Mouse (Mus musculus): ENCODE measurements around the gene C1qtnf6. TPM values are rescaled to one million over a fixed set of nuclear protein-coding genes. Genes with fewer than 3 reads are reported as not detected.

The C1qtnf6 gene
- polyA plus RNA-seq, 1 experiment from 2014 or later, result 30.4 TPM

DNA sequence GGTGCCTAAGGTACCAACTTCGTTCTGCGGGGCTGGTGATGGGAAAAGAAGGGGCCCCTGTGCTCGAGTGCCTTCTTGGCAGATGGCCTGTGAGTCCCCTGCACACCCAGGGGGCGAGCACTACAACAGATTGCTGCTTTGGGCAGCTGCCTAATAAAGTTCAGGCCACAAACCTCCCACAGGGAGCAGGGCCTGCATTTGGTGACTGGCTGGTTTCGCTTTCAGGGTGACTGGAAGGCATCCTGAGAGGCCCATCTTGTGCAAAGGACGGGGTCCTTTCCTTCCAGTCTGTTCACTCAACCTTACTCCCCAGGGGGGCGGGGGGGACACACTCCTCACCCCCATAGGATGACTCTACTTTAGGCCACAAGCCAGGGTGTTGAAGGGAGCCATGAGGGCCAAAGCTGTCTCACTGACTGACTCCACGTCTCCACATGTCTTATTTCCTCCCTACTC lies 21.1 kb downstream of the C1qtnf6 start:
- Histone ChIP-seq H3K9ac (no peak overlapping the region), H3K9me3 (replicated peaks) (no peaks in the 10 kb centered on the region), H3K4me2 (no peak overlapping the region), H3K36me3 (no peaks in the 10 kb centered on the region), H3K27ac (no peak overlapping the region), H3K4me3 (replicated peaks) (no peak overlapping the region), H3K4me1 (peaks cover 41% of the 10 kb centered on the region), H3K27me3 (no peaks in the 10 kb centered on the region)
- ATAC-seq (replicated peaks; ENCODE audit: low FRiP score), result no peak
- 66% methylated on average over 8 of the region's 8 CpGs for WGBS

DNA sequence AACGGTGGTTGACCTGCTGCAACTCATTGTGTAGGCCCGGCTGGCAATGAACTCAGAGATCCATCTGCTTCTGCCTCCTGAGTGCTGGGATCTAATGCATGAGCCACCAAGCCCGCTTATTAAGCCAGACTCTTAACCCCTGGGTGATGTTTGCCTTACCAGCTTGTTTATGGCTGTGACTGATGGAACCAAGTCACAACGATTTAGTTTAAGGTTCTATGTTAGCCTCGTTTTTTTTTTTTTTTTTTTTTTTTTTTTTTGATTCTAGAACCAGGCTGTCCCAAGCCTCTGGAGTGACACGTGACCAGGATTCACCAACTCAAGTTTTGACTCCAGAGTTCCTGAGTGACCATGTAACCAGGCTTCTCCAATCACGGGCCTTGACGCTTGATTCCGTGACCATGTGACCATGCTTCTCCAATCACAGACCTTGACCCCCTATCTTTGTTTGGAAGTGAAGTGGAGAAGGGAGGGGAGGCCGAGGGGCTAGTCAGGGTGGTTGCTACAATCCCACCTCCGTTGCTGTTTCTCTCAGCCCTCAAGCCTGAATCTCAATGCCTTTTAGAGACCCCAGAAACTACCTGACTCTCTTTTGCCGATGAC lies 21.8 kb downstream of the C1qtnf6 start:
- Histone ChIP-seq H3K4me1 (peaks cover 40% of the 10 kb centered on the region), H3K36me3 (no peaks in the 10 kb centered on the region), H3K27ac (no peak overlapping the region), H3K9ac (no peak overlapping the region), H3K4me3 (replicated peaks) (no peak overlapping the region), H3K4me2 (no peak overlapping the region), H3K27me3 (no peaks in the 10 kb centered on the region), H3K9me3 (replicated peaks) (0 out of 2 replicates have a peak, but pooled peaks cover 6% of the 10 kb centered on the region)
- WGBS, result 52% methylated on average over 12 of the region's 12 CpGs
- no peak for ATAC-seq (replicated peaks; ENCODE audit: low FRiP score)

DNA sequence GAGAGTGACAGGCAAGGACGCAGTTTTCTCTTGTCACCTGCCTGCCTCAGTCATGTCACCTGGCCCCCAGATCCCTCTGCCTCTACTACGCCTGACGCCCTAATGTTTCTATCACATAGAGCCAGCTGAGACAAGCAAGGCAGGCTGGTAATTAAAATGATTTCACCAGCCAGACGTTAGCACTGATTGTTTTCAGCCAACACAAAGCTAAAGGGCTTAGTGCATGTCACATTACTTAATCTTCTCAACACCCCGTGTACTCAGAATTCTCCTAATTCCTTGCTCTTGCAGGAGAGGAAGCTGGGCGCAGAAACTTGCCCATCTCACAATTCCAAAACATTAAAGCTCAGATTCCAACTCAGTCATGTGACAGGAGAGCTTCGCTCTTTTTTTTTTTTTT lies 22.8 kb downstream of the C1qtnf6 start:
- 75% methylated on average over 7 of the region's 7 CpGs for WGBS
- Histone ChIP-seq H3K4me2 (no peak overlapping the region), H3K27me3 (no peaks in the 10 kb centered on the region), H3K9ac (no peak overlapping the region), H3K4me1 (peaks cover 30% of the 10 kb centered on the region), H3K4me3 (replicated peaks) (no peak overlapping the region), H3K27ac (no peak overlapping the region), H3K9me3 (replicated peaks) (0 out of 2 replicates have a peak, but pooled peaks cover 6% of the 10 kb centered on the region), H3K36me3 (no peaks in the 10 kb centered on the region)
- ATAC-seq (replicated peaks; ENCODE audit: low FRiP score), result no peak

DNA sequence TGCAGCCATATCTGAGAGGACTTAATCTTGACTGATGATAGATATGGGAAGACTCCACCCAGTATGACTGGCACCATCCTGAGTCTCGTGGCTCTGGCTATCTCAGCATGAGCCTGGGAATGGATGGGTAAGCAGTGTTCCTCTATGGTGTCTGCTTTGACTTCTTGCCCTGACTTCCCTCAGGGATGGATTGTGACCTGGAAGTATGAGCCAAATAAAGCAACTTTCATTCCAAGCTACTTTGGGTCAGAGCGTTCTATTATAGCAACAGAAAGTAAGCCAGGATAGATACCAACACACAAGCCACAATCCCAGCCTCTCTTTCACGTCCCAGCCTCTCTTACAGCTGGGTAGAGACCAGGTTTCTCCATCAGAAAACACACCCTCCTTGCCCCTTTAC lies 25.7 kb downstream of the C1qtnf6 start:
- ATAC-seq (replicated peaks; ENCODE audit: low FRiP score), result no peak
- Histone ChIP-seq H3K9me3 (replicated peaks) (0 out of 2 replicates have a peak, but pooled peaks cover 6% of the 10 kb centered on the region), H3K4me1 (peaks cover 8% of the 10 kb centered on the region; the same call in 1 of the 2 replicates), H3K36me3 (no peaks in the 10 kb centered on the region), H3K9ac (no peak overlapping the region), H3K4me3 (replicated peaks) (no peak overlapping the region), H3K27ac (no peak overlapping the region), H3K27me3 (no peaks in the 10 kb centered on the region), H3K4me2 (no peak overlapping the region)
- 78% methylated on average over 3 of the region's 3 CpGs for WGBS

DNA sequence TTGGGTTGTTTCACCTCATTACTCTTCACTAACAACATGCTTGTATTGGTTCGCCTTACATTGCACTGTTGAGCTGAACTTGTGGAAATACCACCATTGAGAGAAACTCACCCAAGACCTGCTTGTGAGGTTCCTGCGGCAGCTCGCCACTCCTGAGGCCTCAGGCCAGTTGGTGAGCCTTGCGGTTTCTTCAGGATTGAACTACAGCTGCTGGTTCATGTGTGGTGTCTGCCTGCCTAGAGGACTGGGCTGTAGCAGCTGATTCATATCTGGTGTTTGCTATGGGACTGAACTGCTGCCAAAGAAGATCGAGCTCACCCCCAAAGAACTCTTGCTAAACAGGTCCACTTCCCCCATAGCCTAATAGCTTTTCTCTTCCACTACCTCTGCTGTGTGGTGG lies 26.4 kb downstream of the C1qtnf6 start:
- Histone ChIP-seq H3K27ac (no peak overlapping the region), H3K27me3 (no peaks in the 10 kb centered on the region), H3K9me3 (replicated peaks) (0 out of 2 replicates have a peak, but pooled peaks cover 6% of the 10 kb centered on the region), H3K4me2 (no peak overlapping the region), H3K4me3 (replicated peaks) (no peak overlapping the region), H3K36me3 (no peaks in the 10 kb centered on the region), H3K9ac (no peak overlapping the region), H3K4me1 (peaks cover 3% of the 10 kb centered on the region; the same call in 1 of the 2 replicates)
- ATAC-seq (replicated peaks; ENCODE audit: low FRiP score), result no peak
- 92% methylated on average over 5 of the region's 5 CpGs for WGBS

DNA sequence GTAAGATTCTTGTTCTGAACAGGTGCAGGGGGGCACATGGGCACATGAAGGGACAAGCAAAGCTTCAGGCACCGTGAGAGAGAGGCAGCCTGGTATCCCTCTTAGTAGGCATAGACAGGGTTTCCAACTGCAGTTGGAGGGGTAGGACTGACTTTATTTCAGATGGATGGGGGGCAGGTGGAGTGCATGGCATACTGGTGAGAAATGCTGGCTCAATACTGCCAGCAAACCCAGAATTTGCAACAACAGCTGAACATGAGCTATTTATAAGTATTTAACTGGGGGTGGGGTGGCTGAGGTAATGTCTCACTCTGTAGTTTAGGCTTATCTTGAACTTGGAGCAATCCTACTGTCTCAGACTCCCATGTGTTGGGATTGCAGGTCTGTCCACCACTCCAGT lies 27.2 kb downstream of the C1qtnf6 start:
- no peaks in the 10 kb centered on the region for H3K27me3 ChIP-seq
- no peaks in the 10 kb centered on the region for H3K36me3 ChIP-seq
- no peak overlapping the region for H3K9ac ChIP-seq
- H3K27ac ChIP-seq, result no peak overlapping the region
- 0 out of 2 replicates have a peak, but pooled peaks cover 6% of the 10 kb centered on the region for H3K9me3 ChIP-seq (replicated peaks)
- H3K4me1 ChIP-seq, result no peaks in the 10 kb centered on the region
- ATAC-seq (replicated peaks; ENCODE audit: low FRiP score), result no peak
- 91% methylated on average over 1 of the region's 1 CpGs for WGBS
- no peak overlapping the region for H3K4me3 ChIP-seq (replicated peaks)
- no peak overlapping the region for H3K4me2 ChIP-seq

DNA sequence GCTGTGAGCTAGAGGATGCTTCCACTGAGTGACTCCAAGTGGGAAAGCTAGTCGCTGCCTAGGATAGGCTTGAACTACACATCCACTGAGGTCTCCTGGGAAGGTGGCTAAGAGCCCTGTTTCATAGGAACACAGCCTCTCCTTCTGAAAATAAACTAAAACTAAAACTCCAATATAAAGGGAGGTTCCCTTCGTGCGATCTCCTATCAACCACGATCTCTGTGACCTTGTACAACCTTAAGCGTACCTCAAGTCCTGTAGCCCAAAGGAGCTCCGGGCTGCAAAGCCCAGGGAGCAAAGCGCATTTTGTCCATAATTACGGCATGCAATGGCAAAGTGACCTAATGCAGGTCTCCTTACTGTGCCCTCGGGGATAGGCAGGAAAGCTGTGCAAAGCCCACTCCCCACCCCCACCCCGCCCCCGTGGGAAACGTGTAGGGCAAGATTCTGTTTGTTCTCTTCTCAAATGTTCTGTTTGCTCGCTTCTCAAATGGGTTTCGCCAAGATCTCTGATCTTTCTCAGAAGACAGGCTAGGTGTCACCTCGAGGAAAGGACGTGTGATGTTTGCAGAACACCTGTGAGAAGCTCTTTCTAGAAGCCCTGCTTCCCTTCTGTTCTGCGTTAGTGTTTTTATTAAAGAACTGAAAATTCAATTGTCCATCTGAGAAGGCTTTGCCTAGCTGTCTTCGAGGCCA lies 28.6 kb downstream of the C1qtnf6 start:
- H3K36me3 ChIP-seq, result no peaks in the 10 kb centered on the region
- 0 out of 2 replicates have a peak, but pooled peaks cover 6% of the 10 kb centered on the region for H3K9me3 ChIP-seq (replicated peaks)
- H3K27ac ChIP-seq, result no peak overlapping the region
- no peaks in the 10 kb centered on the region for H3K4me1 ChIP-seq
- 75% methylated on average over 18 of the region's 18 CpGs for WGBS
- H3K4me3 ChIP-seq (replicated peaks), result no peak overlapping the region
- no peak for ATAC-seq (replicated peaks; ENCODE audit: low FRiP score)
- no peak overlapping the region for H3K4me2 ChIP-seq
- H3K27me3 ChIP-seq, result no peaks in the 10 kb centered on the region
- H3K9ac ChIP-seq, result no peak overlapping the region

DNA sequence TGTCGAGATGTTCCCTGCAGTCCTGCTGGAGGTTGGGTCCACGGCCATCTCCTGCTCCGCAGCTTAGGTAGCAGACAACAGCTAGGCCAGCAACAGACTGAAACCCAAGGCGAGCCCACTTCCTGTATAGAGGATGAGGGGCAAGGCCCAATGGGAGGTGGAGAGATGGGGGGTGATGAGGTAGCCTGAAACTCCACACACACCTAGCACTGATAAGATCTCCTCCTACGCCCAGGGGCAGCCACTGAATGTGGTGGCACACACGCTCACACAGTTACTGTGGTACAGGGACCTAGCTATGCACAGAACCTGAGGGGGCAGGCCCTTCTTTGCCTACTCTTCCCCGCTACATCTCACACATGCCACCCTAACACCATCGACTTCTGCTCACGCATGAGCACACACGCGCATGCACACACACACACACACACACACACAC lies 36.2 kb downstream of the C1qtnf6 start, which contains the start of gene Il2rb:
Gene Il2rb, minus strand, starts transcription at position 304 of the 439 bp plus-strand sequence.
- Histone ChIP-seq H3K4me2 (no peak within 1 kb of the TSS), H3K4me3 (replicated peaks) (no peak within 1 kb of the TSS), H3K27me3 (no peaks in the 10 kb centered on the region), H3K9me3 (replicated peaks) (no peaks in the 10 kb centered on the region), H3K27ac (no peak within 1 kb of the TSS), H3K4me1 (no peaks in the 10 kb centered on the region), H3K9ac (no peak within 1 kb of the TSS), H3K36me3 (no peaks in the 10 kb centered on the region)
- ATAC-seq (replicated peaks; ENCODE audit: low FRiP score), result no peak
- 84% methylated on average over 11 of the region's 11 CpGs for WGBS

DNA sequence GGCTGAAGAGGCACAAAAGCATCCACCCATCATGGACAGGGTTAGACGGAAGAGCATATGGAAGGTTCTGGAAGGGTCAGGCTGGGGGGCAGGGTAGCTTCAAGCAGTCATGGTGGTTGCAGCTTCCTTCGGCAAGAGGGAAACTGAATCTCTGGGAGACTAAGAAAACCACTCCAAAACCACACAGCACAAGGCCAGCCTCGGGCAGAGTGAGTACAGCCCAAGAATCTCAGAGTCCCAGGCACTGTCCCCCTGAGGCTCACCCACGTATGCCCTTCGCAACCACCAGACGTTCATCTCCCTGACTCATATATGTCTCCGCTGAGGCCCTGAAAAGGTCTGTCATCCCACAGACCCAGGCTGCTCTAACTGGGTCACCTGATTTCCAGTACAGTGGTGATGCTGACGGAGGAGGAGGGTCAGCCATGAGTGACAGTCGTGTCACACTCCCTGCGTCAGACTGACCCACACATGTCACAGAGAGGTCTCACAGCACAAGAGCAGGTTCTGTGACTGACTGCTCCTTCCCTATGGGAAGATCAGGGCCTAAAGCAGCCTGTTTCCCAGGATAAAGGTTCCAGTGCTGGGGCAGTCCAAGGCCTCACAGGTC lies 37.7 kb downstream of the C1qtnf6 start:
- WGBS, result 54% methylated on average over 10 of the region's 10 CpGs
- Histone ChIP-seq H3K27ac (no peak overlapping the region), H3K4me2 (no peak overlapping the region), H3K27me3 (no peaks in the 10 kb centered on the region), H3K9me3 (replicated peaks) (no peaks in the 10 kb centered on the region), H3K4me1 (no peaks in the 10 kb centered on the region), H3K9ac (no peak overlapping the region), H3K4me3 (replicated peaks) (no peak overlapping the region), H3K36me3 (no peaks in the 10 kb centered on the region)
- no peak; the same call in 1 of the 2 replicates for ATAC-seq (replicated peaks; ENCODE audit: low FRiP score)

DNA sequence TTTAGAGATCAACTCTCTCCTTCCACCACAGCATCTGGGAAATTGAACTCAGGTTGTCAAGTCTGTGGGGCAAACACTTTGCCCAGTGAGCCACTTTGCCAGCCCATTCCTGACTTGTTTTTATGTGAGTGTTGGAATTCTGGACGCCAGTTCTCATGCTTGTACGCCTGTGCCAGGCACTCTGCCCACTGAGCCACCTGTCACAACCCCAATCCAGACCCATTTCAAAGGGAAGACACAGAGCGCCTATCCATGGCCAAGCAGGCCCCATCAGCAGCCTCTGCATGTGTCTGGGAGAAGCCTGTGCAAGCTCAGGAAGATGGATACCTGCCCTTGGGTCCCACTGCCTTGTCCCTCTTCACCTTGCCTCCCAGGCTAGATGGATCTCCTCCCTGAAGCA lies 39.9 kb downstream of the C1qtnf6 start:
- Histone ChIP-seq H3K9ac (no peak overlapping the region), H3K4me1 (no peaks in the 10 kb centered on the region), H3K36me3 (no peaks in the 10 kb centered on the region), H3K27ac (no peak overlapping the region), H3K27me3 (no peaks in the 10 kb centered on the region; the same call in 1 of the 2 replicates), H3K4me2 (no peak overlapping the region), H3K9me3 (replicated peaks) (no peaks in the 10 kb centered on the region), H3K4me3 (replicated peaks) (no peak overlapping the region)
- ATAC-seq (replicated peaks; ENCODE audit: low FRiP score), result no peak
- 92% methylated on average over 3 of the region's 3 CpGs for WGBS

DNA sequence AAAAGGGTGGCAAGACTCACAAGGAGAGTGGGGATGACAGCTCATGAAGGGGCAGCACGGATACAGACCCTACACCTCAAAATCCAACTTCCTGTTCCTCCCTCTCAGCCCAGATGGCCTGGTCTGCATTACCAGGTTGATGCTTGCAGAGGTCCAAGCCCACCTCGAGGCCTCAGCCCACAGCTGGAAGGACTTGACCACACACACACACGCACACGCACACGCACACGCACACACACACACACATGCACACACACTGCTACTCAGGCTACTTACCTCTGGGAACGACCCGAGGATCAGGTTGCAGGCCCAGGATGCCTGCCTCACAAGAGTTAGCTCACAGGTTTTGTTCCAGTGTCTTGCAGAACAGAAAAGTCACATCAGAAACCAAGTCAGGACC lies 41.3 kb downstream of the C1qtnf6 start:
- Histone ChIP-seq H3K36me3 (no peaks in the 10 kb centered on the region), H3K27me3 (no peaks in the 10 kb centered on the region; the same call in 1 of the 2 replicates), H3K4me2 (no peak overlapping the region), H3K9me3 (replicated peaks) (no peaks in the 10 kb centered on the region), H3K4me3 (replicated peaks) (no peak overlapping the region), H3K27ac (no peak overlapping the region), H3K4me1 (no peaks in the 10 kb centered on the region), H3K9ac (no peak overlapping the region)
- WGBS, result 55% methylated on average over 8 of the region's 8 CpGs
- no peak for ATAC-seq (replicated peaks; ENCODE audit: low FRiP score)

DNA sequence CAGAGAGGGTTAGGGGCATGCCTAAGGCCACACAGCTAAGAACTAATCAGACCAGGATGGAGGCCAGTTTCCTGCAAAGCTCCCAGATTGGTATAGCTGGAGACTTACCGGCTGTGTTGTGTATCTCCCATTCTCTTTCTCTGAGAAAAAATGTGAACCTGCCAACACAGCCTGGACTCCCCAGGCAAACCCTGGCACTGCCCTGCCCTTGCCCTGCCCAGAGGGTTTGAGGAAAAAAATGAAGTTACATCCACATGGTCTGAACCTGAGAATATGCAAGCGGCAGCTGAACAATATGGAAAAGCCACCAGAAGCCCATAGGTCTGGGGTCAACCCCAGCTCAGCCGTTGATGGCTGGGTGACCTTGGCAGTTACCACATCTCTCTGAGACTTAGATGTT lies 42.0 kb downstream of the C1qtnf6 start:
- Histone ChIP-seq H3K4me2 (no peak overlapping the region), H3K9ac (no peak overlapping the region), H3K4me1 (no peaks in the 10 kb centered on the region), H3K27ac (no peak overlapping the region), H3K9me3 (replicated peaks) (no peaks in the 10 kb centered on the region), H3K27me3 (no peaks in the 10 kb centered on the region; the same call in 1 of the 2 replicates), H3K4me3 (replicated peaks) (no peak overlapping the region), H3K36me3 (no peaks in the 10 kb centered on the region)
- no peak for ATAC-seq (replicated peaks; ENCODE audit: low FRiP score)
- WGBS, result 80% methylated on average over 3 of the region's 3 CpGs

All from kidney, embryonic 15.5 days (tissue).